Mouse (Mus musculus) megakaryocyte-erythroid progenitor cell, adult 5-6 weeks (primary cell): Measurements from ENCODE around the gene Mfrp. TPM values are rescaled to one million over a fixed set of nuclear protein-coding genes. Genes with fewer than 3 reads are reported as not detected.

Experiments used
- ATAC-seq: replicated peaks from 2 replicates; pipeline ENCODE4 v1.8.0; 2016; ENCODE audit warnings: mild to moderate bottlenecking, inconsistent platforms; ENCODE audit not compliant: severe bottlenecking, poor library complexity, low FRiP score, low TSS enrichment
- total RNA-seq, 2 experiments: library from RNA; stranded (forward) in 1 of 2; stranded (reverse) in 1 of 2; fragments of 200-1000, 215-1000 nt in 1 of 2; fragments of >200 nt in 1 of 2; fragmentation: Nextera tagmentation in 1 of 2; gene quantifications; 2 replicates each; pipeline ENCODE4 v1.2.3; 2014 to 2017

Mfrp gene
- total RNA-seq, 2 experiments from 2014 or later, result not detected

DNA sequence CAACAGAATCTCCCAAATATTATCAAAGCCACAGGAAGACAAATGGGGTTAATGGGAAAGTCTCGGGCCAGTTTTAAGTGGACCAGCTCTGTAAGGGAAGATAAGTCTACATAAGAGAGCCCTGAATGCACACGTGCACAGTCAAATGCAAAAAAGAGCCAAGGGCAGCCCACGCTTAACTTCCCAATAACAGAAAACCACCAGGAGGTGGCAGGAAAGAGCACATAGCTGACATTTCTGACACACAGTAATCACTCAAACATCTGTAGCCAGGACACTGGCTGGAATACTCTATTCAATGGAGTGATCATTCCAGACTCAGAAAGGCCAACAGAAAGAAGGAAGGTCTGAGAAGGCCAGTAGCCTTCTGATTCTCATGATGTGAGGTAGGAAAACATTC, 45.8 kb downstream of the Mfrp start:
- ATAC-seq, result peak; percentile 75

Other genes with a start within 250 kb of the Mfrp start
- gene Thy1, start 58.3 kb upstream of the Mfrp start, total RNA-seq (2014; fragmentation: Nextera tagmentation), result 2.5 and 20.4 TPM in 2 replicates
- 3.5 TPM in 1 of 2 replicates, not detected in the other for gene Thy1, start 58.3 kb upstream of the Mfrp start, total RNA-seq (2017)
- gene Usp2, start 34.7 kb upstream of the Mfrp start, total RNA-seq (2014; fragmentation: Nextera tagmentation), result 0.35 and 2.1 TPM in 2 replicates
- 0.15 and 1.8 TPM in 2 replicates for gene Usp2, start 34.7 kb upstream of the Mfrp start, total RNA-seq (2017)
- gene C1qtnf5, start 5.5 kb downstream of the Mfrp start, total RNA-seq (2014; fragmentation: Nextera tagmentation), result not detected in 2 replicates
- gene C1qtnf5, start 5.5 kb downstream of the Mfrp start, total RNA-seq (2017), result not detected in 2 replicates
- not detected in 2 replicates for gene Gm49380, start 11.8 kb downstream of the Mfrp start, total RNA-seq (2014; fragmentation: Nextera tagmentation)
- not detected in 2 replicates for gene Gm49380, start 11.8 kb downstream of the Mfrp start, total RNA-seq (2017)
- 46.0 and 52.5 TPM in 2 replicates for gene Rnf26, start 11.8 kb downstream of the Mfrp start, total RNA-seq (2014; fragmentation: Nextera tagmentation)
- gene Rnf26, start 11.8 kb downstream of the Mfrp start, total RNA-seq (2017), result 13.5 and 20.9 TPM in 2 replicates
- not detected in 2 replicates for gene Mcam, start 32.7 kb downstream of the Mfrp start, total RNA-seq (2014; fragmentation: Nextera tagmentation)
- 0.09 TPM in 1 of 2 replicates, not detected in the other for gene Mcam, start 32.7 kb downstream of the Mfrp start, total RNA-seq (2017)
- 36.5 and 38.8 TPM in 2 replicates for gene Cbl, start 132.3 kb downstream of the Mfrp start, total RNA-seq (2014; fragmentation: Nextera tagmentation)
- gene Cbl, start 132.3 kb downstream of the Mfrp start, total RNA-seq (2017), result 8.4 and 39.5 TPM in 2 replicates
- gene Ccdc153, start 138.9 kb downstream of the Mfrp start, total RNA-seq (2014; fragmentation: Nextera tagmentation), result not detected in 2 replicates
- gene Ccdc153, start 138.9 kb downstream of the Mfrp start, total RNA-seq (2017), result not detected in 2 replicates
- gene Pdzd3, start 149.7 kb downstream of the Mfrp start, total RNA-seq (2014; fragmentation: Nextera tagmentation), result not detected in 2 replicates
- gene Pdzd3, start 149.7 kb downstream of the Mfrp start, total RNA-seq (2017), result not detected in 2 replicates
- 1.3 and 1.8 TPM in 2 replicates for gene Nlrx1, start 166.9 kb downstream of the Mfrp start, total RNA-seq (2014; fragmentation: Nextera tagmentation)
- gene Nlrx1, start 166.9 kb downstream of the Mfrp start, total RNA-seq (2017), result 0.80 and 3.1 TPM in 2 replicates
- gene Abcg4, start 186.9 kb downstream of the Mfrp start, total RNA-seq (2014; fragmentation: Nextera tagmentation), result 82.3 and 111 TPM in 2 replicates
- 13.4 TPM in 2 replicates for gene Abcg4, start 186.9 kb downstream of the Mfrp start, total RNA-seq (2017)
- gene Hinfp, start 203.9 kb downstream of the Mfrp start, total RNA-seq (2014; fragmentation: Nextera tagmentation), result 25.3 and 43.7 TPM in 2 replicates
- 11.3 and 16.2 TPM in 2 replicates for gene Hinfp, start 203.9 kb downstream of the Mfrp start, total RNA-seq (2017)
- 11.4 and 15.1 TPM in 2 replicates for gene C2cd2l, start 218.6 kb downstream of the Mfrp start, total RNA-seq (2014; fragmentation: Nextera tagmentation)
- 4.0 and 6.9 TPM in 2 replicates for gene C2cd2l, start 218.6 kb downstream of the Mfrp start, total RNA-seq (2017)
- 31.0 and 35.5 TPM in 2 replicates for gene Dpagt1, start 224.3 kb downstream of the Mfrp start, total RNA-seq (2014; fragmentation: Nextera tagmentation)
- 7.9 and 10.1 TPM in 2 replicates for gene Dpagt1, start 224.3 kb downstream of the Mfrp start, total RNA-seq (2017)
- gene H2afx, start 233.0 kb downstream of the Mfrp start, total RNA-seq (2014; fragmentation: Nextera tagmentation), result 89.4 and 90.9 TPM in 2 replicates
- gene H2afx, start 233.0 kb downstream of the Mfrp start, total RNA-seq (2017), result 133 and 205 TPM in 2 replicates
- gene Hmbs, start 242.5 kb downstream of the Mfrp start, total RNA-seq (2014; fragmentation: Nextera tagmentation), result 498 and 537 TPM in 2 replicates
- gene Hmbs, start 242.5 kb downstream of the Mfrp start, total RNA-seq (2017), result 135 and 240 TPM in 2 replicates